Mouse (Mus musculus): ENCODE data around the gene Ppp4r1.

Gene Ppp4r1

DNA sequence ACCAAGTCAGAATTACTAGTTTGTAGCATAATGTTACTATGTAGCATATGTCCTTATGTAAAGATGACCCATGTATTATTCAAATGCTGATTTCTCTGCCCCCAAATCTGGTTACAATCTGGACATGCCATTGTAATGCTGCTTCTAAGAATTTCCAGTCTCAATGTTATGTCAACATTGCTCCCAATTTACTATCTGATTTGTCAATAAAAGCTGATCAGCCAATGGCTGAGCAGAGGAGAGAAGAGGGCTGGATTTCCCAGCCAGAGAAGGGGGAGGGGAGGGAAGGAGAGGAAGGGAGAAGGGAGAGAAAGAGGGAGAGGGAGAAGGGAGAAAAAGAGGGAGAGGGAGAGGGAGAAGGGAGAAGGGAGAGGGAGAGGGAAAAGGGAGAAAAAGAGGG, 82.9 kb downstream of the Ppp4r1 start:
- DNase-seq: no peak

DNA sequence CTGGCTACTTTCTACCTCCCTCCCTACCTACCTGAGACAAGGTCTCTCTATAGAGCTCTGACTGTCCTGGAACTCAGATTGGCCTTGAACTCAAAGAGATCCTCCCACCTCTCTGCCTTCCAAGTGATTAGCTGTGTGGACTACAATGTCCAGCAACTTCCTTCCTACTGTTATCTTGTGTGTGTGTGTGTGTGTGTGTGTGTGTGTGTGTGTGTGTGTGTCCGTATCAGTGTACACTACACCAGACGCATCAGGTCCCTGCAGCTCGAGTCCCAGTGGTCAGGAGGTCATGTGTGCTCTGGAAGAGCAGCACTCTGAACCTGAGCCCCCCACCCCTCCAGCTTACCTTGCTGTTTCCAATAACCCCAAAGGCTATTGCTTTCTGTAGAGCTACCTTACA, 83.8 kb downstream of the Ppp4r1 start:
- DNase-seq: no peak

DNA sequence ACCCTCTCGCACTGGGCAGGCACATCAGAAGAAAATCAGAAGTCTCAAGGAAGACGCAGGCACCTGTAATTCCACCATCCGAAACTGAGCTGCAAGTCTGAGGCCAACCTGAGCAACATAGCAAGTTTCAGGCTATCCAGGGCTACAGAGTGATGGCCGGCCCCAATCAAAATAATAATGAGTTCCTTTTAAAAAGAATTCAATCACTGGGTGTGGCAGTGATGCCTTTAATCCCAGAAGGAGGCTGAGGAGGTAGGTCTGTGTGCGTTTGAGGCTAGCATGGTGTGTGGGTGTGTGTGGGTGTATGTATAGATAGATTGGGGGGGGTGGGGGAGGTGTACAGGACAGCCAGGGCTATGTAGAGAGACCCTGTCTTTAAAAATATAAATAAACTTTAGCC, 85.6 kb downstream of the Ppp4r1 start:
- no peak for DNase-seq

DNA sequence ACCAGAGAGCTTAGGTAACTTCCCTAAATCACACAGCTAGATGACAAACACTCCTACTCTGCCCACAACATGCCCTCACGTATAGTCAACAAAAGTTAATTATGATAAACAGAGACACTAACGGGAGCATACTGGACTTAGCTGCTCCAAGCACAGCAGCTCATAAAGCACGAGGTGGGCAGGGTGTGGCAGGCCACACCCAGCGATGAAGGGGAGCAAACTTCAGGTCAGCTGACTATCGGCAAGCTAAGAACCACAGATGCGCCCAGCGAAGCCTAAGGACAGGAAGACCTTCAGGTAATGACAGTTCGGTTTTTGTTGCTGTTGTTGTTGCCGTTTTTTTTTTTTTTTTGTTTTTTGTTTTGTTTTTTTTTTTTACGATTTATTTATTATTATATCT, 87.3 kb downstream of the Ppp4r1 start:
- DNase-seq: no peak

DNA sequence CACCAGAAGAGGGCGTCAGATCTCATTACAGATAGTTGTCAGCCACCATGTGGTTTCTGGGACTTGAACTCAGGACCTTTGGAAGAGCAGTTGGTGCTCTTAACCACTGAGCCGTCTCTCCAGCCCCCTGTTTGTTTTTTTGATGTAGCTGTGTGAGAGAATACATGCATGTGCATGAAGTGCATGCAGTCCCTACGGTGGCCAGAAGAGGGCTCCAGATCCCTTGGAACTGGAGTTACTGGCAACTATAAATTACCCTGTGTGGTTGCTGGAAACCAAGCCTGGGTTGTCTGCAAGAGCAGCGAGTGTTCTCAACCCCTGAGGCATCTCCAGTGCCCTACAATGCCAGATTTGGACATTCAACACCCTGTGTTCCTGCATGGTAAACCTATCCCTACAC, 87.8 kb downstream of the Ppp4r1 start:
- peak; percentile 89 to 92 for DNase-seq

DNA sequence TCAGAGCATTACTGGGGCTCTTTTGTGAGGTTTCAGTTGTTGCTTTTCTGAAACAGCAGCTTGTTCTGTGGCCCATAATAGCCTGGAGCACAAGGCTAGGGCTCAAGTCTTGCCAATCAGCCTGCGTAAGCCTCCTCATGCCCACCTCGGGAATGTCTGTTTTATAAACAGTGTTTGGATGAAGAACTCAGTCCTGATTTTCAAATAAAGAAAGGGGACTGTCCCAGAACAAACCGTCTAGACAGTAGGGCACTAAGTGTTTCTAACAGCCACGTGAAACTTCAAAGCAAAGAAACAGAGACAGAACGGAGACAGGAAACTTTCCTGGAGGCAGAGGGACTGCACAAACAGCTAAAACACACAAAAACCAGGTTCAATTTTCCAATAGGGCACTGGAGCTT, 89.3 kb downstream of the Ppp4r1 start:
- DNase-seq: no peak

DNA sequence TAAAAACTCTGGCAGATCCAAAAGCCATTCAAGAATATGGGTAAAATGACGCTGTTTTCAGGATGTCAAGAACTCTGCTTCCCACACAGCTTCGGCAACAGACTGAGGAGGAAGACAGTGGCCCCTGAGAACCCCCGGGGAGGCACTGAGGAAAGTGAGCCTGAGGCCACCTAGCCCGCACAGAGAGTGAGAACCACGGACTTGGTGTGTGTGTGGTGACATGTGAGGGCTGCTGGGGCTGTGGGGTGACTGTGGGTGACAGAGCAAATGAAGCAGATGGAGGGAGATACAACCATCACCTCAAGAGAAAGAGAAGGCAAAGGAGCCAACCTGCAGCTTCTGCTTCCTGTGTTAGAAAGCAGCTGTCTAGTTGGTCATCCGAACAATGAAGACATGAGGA, 89.7 kb downstream of the Ppp4r1 start:
- DNase-seq: no peak

DNA sequence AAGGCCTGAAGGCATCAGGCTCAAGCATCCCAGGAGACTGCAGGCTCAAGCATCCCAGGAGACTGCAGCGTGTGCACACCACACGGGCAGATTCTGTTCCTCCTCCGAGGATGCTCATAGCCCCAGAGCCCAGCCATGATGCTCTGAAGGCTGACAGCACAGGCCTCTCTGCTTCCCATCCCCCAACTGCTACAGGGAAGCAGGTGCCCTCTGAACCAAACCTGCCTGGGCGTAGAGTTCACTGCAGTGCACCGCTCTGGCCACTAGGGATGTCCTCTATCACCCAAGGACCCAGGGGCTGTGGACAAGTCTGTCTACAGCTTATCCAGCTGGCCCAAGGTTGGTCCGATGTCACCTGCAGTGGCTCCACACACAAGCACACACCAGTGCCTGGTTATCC, 90.3 kb downstream of the Ppp4r1 start:
- DNase-seq: peak; percentile 74 to 79

DNA sequence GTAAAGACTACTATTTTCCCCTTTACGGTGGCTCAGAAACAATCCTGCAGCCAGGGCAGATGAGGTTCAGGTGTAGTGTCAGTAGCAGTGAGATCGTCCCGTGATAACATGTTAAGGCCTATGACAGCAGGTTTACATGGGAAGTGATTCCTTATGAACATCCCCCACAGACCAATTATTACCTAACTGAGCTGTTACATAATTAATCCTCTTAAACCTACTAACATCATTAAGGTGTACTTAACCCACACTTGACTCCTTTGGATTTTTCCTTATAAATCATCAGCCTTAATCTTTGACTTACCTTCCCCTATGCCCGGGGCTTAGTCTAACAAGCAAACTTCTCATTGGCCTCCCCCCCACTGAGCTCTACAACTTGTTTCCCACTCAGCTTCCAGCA, 90.8 kb downstream of the Ppp4r1 start:
- no peak for DNase-seq

DNA sequence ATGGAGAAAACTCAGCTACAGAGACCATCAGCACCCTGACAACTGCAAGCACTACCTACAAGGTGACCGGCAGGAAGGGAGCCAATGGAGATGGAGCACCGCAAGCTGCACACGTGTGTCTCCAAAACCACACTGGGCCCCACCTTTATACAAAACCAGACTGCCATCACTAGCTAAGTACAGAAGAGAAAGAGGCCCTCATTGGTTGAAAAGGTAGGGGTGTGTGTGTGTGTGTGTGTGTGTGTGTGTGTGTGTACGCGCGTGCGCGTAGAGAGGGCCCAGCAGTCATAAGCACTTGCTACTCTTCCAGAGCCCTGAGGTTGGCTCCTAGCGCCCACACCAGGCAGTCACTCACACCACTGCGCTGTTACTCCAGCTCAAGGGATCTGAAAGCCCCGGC, 91.5 kb downstream of the Ppp4r1 start:
- no peak for DNase-seq

DNA sequence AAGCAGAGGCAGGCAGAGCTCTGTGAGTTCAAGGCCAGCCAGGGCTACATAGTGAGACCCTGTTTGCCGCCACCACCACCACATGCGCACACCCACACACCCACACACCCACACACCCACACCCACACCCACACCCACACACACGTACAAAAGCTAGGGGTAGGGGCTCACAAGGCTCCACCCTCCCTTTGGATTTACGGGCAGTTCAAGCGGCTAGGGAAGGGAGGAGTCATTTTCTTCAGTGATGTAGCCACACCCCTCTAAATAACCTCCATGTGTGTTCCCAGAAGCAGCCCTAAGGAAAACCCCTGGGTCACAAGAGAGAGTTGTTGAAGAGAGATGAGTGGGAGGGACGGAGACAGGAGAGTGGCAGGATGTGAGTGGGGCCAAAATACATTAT, 94.7 kb downstream of the Ppp4r1 start:
- no peak for DNase-seq

DNA sequence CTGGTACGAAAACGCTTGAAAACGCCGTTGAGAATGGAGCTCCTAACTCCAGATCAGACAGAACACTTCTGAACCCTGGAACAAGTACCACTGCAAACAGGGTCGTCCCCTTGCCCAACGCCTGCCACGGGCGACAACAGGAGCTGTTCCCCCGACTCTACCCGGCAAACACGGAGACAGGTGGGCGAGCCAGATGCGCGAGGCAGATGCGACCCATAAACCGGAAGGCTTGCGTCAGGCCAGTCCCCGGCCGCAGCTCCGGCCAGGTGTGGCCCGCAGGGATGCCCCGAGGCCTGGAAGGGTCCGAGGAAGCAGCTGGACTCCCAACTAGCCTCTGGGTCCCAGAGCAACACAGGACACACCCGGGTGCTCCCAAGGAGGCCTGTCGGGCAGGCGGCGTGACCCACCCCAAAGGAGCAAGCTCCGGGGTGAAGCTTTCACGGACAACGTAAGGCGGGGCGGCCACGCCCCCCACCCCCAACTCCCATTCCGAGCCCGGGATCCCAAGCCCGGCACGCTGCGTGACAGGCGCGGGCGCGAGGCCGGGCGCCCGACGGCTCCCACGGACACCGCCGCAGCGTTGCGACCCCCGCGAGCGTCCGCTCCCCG, 101.8 kb downstream of the Ppp4r1 start:
- peak; percentile 36 to 40 for DNase-seq

DNA sequence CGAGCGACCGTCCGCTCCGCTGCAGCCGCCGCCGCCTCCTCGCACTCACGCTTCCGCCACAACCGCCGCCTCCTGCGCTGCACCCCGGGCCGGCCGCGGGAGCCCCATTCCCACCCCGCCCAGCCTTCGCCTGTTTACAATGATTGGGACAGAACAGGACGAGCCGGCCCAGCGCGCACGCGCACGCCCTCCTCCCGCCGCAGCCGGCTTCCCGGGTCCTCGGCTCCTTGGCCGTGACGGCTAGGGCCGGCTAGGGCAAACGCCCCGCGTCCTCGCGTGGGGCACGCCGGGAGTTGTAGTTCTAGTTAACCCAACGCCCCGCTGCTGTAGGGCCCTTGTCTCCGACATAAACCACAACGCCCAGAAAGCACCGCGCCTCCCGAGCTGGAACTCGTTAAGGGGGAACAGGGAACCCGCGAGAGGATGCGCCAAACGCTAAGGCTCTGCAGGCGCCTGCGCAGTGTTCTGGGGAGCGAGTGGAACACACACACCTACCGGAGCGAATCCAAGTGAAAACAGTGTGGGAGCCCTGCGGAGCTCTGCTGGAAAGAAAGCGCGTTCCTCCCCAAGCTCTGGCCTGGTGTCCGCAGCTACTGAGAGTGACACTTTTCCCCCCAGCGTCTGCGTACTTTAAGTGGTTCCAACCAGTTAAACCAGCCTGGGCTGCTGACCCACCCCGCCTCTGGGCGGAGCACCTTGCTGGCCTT, 102.5 kb downstream of the Ppp4r1 start:
- peak; percentile 97 to 98 for DNase-seq

DNA sequence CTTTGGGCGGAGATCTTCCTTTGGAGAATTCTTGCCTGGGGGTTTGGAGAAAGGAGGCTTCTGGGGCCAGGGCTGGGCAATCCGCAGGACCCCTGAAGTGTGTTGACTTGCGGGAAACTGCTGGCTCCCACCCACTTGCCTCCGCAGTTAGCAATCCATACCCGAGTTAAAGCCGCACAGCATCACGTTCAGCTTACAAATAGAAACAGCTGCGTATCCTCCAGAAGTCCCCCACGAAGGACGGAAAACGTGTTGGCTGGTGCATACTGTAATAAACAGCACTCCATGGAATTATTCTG, 103.0 kb downstream of the Ppp4r1 start:
- no peak for DNase-seq

DNA sequence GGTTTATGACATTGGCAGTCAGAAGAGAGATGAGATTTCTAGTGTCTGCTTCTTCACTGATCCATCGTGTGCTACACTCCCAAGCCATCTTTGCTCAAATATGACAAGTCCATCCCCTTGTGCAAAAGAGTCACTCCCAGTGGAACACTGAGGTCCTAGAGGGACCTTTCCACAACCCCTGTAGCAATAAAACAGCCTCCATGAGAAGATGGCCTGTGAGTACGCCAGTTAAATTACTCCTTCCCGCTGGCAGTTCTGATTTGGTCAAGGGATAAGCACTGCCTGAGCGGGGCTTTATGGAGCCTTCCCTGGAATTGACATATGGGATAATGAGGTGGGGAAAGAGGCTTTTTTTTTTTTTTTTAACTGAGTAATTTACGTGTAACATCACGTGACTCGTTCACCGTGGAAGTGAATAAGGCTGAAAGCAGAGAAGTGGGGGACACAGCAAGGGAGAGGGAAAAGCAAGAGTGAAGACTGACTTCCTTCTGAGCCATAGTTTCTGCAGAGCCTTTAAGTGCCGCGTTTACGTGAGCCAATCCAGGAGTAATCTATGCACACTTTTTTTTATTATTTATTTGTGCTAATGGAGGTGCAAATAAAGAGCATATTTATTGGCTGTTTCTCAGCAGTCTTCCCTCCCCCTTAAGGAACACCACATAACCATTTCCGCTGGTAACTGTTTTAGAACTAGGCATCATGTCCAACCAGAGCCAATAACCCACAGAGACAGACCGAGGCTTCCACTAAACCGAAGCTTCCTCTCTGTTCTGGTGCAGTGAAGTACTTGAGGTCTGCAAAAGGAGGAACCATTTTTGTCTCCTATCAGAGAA, 103.5 kb downstream of the Ppp4r1 start, which contains the start of gene Ralbp1:
TSS of gene Ralbp1 (minus strand) at position 102 of the 833 bp plus-strand sequence.
- peak; percentile 42 to 44 for DNase-seq

DNA sequence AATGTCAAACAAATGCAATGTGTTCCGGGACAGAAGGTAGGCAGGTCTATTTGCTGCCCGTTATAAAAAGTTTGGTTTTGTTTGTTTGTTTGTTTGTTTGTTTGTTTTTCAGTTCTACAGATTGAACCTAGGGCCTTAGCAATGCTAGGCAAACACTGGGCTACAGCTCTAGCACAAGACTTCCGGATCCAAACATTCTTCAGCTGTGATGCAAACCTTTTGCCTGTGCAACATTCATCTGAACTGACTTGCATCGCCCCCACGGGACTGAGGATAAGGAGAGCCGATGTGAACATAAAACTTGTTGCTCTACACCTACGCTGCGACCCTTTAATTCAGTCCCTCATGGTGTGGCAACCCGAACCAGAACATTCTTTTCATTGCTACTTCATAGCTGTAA, 104.2 kb downstream of the Ppp4r1 start:
- DNase-seq: no peak

DNA sequence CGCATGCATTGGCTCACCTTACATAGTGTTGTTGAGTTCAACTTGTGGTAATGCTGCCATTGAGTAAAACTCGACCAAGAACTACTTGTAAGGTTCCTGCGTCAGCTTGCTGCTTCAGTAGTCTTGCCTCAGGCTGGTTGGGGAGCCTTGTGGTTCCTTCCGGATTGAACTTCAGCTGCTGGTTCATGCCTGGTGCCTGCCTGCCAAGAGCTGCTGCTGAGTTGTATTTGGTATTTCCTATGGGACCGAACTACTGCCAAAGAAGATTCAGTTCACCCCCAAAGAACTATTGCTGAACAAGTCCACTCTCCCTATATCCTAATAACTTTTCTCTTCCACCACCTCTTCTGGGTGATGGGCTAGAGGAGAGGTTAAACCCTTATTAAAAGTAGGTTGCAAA, 107.1 kb downstream of the Ppp4r1 start:
- no peak for DNase-seq

All from B cell, adult 2 months (primary cell).